Mouse (Mus musculus): ENCODE measurements around the gene Gsdma3. TPM values are rescaled to one million over a fixed set of nuclear protein-coding genes. Genes with fewer than 3 reads are reported as not detected.
"Not testable (repeated sequence)": the region's sequence is repeated elsewhere in the genome, so short reads cannot be mapped to it uniquely, and the experiment has no call there.

Gene Gsdma3
- polyA plus RNA-seq, 1 experiment: not detected

DNA sequence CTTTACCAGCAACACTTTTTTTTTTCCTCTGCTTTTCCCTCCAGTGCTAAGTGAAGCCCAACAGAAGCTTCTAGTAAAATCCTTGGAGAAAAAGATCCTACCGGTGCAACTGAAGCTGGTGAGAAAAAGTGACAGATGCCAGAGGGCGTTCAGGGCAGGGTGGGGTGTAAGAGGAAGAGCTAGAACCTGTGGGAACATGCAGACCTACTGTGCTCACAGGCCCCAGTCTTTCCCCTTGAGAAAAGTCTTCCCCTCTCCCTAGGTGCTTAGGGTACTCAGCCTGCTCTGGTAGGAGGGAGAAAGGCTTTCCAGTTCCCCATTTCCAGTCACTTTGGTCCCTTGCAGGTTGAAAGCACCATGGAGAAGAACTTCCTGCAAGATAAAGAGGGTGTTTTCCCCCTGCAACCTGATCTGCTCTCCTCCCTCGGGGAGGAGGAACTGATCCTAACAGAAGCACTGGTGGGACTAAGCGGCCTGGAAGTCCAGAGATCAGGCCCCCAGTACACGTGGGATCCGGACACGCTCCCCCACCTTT lies 49.7 kb downstream of the Gsdma3 start:
- no peaks in the 10 kb centered on the region for H3K36me3 ChIP-seq (ENCODE audit: control insufficient read depth, insufficient read depth)
- TF ChIP-seq MAX (IDR thresholded peaks at IDR 0.05) (no peak), CTCF (IDR thresholded peaks at IDR 0.05; ENCODE audit: control insufficient read depth, insufficient read depth, insufficient read length) (no peak), FOSL1 (IDR thresholded peaks at IDR 0.05; ENCODE audit: insufficient read depth, low read length, poor library complexity, severe bottlenecking) (no peak), MYOG (IDR thresholded peaks at IDR 0.05; ENCODE audit: control insufficient read depth, extremely low read depth, insufficient read length) (no peak), MYOD1 (IDR thresholded peaks at IDR 0.05; ENCODE audit: control insufficient read depth, insufficient read length, low read depth) (no peak), USF1 (IDR thresholded peaks at IDR 0.05; ENCODE audit: low read depth) (no peak), CEBPB (IDR thresholded peaks at IDR 0.05; ENCODE audit: low read depth) (no peak)
- no peak overlapping the region for H3ac ChIP-seq (ENCODE audit: control insufficient read depth, insufficient read length, low read depth)
- H3K27me3 ChIP-seq (ENCODE audit: control insufficient read depth, insufficient read depth, insufficient read length): peaks cover under 1% of the 10 kb centered on the region
- H3K79me2 ChIP-seq (ENCODE audit: control insufficient read depth, insufficient read depth): no peaks in the 10 kb centered on the region
- H3K4me3 ChIP-seq (ENCODE audit: insufficient read depth, poor library complexity, severe bottlenecking): no peak overlapping the region
- no peaks in the 10 kb centered on the region for H3K79me3 ChIP-seq (ENCODE audit: low read depth)

DNA sequence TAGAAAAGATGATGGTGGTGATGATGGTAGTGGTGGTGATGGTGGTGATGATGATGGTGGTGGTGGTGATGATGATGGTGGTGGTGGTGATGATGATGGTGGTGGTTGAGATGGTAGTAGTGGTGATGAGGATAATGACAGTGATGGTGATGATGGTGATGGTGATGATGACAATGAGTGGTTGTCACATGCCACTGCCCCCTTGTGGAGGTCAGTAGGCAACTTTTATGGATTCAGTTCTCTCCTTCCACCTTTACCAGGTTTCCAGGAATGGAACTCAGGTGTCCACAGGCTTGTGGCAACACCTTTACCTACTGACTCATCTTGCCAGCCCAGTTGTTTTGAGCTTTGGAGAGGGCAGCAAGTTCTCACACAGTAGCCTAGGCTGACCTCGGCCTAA lies 53.9 kb downstream of the Gsdma3 start:
- Histone ChIP-seq H3K36me3 (ENCODE audit: control insufficient read depth, insufficient read depth) (peaks cover 10% of the 10 kb centered on the region), H3K79me3 (ENCODE audit: low read depth) (peaks cover 25% of the 10 kb centered on the region), H3K4me3 (ENCODE audit: insufficient read depth, poor library complexity, severe bottlenecking) (no peak overlapping the region), H3K27me3 (ENCODE audit: control insufficient read depth, insufficient read depth, insufficient read length) (no peaks in the 10 kb centered on the region), H3K79me2 (ENCODE audit: control insufficient read depth, insufficient read depth) (peaks cover 27% of the 10 kb centered on the region), H3ac (ENCODE audit: control insufficient read depth, insufficient read length, low read depth) (no peak overlapping the region)
- TF ChIP-seq MYOG (IDR thresholded peaks at IDR 0.05; ENCODE audit: control insufficient read depth, extremely low read depth, insufficient read length) (no peak), MYOD1 (IDR thresholded peaks at IDR 0.05; ENCODE audit: control insufficient read depth, insufficient read length, low read depth) (no peak), MAX (IDR thresholded peaks at IDR 0.05) (no peak), CTCF (IDR thresholded peaks at IDR 0.05; ENCODE audit: control insufficient read depth, insufficient read depth, insufficient read length) (no peak), FOSL1 (IDR thresholded peaks at IDR 0.05; ENCODE audit: insufficient read depth, low read length, poor library complexity, severe bottlenecking) (no peak), USF1 (IDR thresholded peaks at IDR 0.05; ENCODE audit: low read depth) (no peak), CEBPB (IDR thresholded peaks at IDR 0.05; ENCODE audit: low read depth) (no peak)

DNA sequence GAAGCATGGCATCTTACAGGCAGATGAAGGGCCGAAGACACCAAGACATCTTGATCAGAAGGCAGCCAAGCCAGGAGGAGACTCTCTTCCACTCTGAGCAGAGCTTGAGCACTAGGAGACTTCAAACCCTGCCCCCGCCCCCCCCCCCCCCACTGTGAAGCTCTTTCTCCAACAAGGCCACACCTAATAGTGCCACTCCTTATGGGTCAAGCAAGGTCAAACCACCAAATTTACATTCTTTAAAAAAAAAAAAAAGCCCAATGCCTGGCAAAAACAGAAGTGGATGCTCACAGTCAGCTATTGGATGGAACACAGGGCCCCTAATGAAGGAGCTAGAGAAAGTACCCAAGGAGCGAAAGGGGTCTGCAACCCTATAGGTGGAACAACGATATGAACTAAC lies 54.4 kb downstream of the Gsdma3 start:
- not testable (repeated sequence) for H3K27me3 ChIP-seq (ENCODE audit: control insufficient read depth, insufficient read depth, insufficient read length); H3K4me3 ChIP-seq (ENCODE audit: insufficient read depth, poor library complexity, severe bottlenecking); H3ac ChIP-seq (ENCODE audit: control insufficient read depth, insufficient read length, low read depth)
- peaks cover 32% of the 10 kb centered on the region for H3K79me2 ChIP-seq (ENCODE audit: control insufficient read depth, insufficient read depth)
- H3K79me3 ChIP-seq (ENCODE audit: low read depth): peaks cover 31% of the 10 kb centered on the region
- H3K36me3 ChIP-seq (ENCODE audit: control insufficient read depth, insufficient read depth): peaks cover 15% of the 10 kb centered on the region

DNA sequence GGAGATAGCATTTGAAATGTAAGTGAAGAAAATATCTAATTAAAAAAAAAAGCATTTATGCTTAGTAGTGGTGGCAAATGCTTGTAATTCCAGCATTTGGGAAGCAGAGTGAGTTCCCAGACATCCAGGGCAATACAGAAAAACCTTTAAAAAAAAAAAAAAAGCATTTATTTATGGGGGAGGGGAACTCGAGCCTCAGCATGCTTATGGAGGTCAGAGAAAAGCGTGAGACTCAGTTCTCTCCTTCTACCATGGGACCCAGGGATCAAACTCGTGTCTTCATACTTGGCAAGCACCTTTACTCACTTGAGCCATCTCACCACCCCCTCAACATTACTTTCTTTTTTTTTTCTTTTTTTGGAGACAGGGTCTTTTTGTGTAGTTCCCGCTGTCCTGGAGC lies 55.0 kb downstream of the Gsdma3 start:
- Histone ChIP-seq H3K4me3 (ENCODE audit: insufficient read depth, poor library complexity, severe bottlenecking) (no peak overlapping the region), H3K27me3 (ENCODE audit: control insufficient read depth, insufficient read depth, insufficient read length) (no peaks in the 10 kb centered on the region), H3K36me3 (ENCODE audit: control insufficient read depth, insufficient read depth) (peaks cover 21% of the 10 kb centered on the region), H3ac (ENCODE audit: control insufficient read depth, insufficient read length, low read depth) (no peak overlapping the region), H3K79me2 (ENCODE audit: control insufficient read depth, insufficient read depth) (peaks cover 38% of the 10 kb centered on the region), H3K79me3 (ENCODE audit: low read depth) (peaks cover 35% of the 10 kb centered on the region)
- no peak for TF ChIP-seq CEBPB (IDR thresholded peaks at IDR 0.05; ENCODE audit: low read depth)
- TF ChIP-seq CTCF (IDR thresholded peaks at IDR 0.05; ENCODE audit: control insufficient read depth, insufficient read depth, insufficient read length): no peak
- TF ChIP-seq FOSL1 (IDR thresholded peaks at IDR 0.05; ENCODE audit: insufficient read depth, low read length, poor library complexity, severe bottlenecking): no peak
- TF ChIP-seq USF1 (IDR thresholded peaks at IDR 0.05; ENCODE audit: low read depth): no peak
- TF ChIP-seq MAX (IDR thresholded peaks at IDR 0.05): no peak
- no peak for TF ChIP-seq MYOD1 (IDR thresholded peaks at IDR 0.05; ENCODE audit: control insufficient read depth, insufficient read length, low read depth)
- TF ChIP-seq MYOG (IDR thresholded peaks at IDR 0.05; ENCODE audit: control insufficient read depth, extremely low read depth, insufficient read length): no peak

DNA sequence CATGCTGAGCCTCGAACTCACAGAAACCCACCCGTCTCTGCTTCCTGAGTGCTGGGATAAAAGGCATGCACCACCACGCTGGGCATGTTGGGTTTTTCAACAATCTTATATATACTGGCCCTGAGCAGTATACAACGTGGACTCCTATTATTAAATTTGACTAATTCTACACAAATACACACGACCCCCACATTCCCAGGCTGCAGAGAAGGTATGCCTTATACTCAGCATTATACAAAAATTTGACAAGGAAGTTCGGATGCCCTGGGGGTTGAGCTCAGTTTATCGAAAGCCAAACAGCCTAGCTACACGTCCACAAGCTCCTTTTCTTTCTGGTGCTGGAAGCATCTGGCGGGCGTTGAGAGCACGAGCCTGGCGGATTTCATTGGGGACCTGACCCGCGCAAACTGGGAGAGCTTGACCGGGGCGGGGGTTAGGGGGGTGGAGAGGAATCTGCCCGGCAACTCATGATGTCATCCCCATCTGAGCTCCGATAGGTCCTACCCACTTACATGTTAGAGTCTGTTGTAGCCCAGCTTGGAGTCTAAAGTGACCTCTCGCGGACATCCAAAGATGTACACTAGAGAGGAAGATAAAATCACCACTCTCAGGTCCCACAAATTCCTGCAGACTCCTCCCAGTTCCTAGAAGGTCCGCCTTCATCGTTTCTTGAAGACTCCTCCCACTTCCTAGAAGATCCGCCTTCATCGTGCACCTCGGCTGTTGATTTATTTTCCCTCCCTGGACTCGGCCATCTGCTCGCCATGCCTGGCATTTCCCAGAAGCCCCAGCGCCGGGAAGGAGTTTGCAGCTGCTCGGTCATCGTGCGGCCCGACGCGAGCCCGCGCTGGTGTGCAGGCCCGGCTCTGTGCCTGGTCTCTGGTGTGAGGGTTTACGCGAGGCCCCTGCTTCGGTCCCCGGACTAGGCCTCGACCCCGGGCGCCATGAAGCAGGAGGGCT lies 55.9 kb downstream of the Gsdma3 start, which contains the start of gene Psmd3:
Gene Psmd3, plus strand, starts transcription at position 769 of the 960 bp plus-strand sequence.
- TF ChIP-seq MYOG (IDR thresholded peaks at IDR 0.05; ENCODE audit: control insufficient read depth, extremely low read depth, insufficient read length): no peak
- TF ChIP-seq MAX (IDR thresholded peaks at IDR 0.05): peak; percentile 91
- TF ChIP-seq CTCF (IDR thresholded peaks at IDR 0.05; ENCODE audit: control insufficient read depth, insufficient read depth, insufficient read length): no peak
- no peak for TF ChIP-seq CEBPB (IDR thresholded peaks at IDR 0.05; ENCODE audit: low read depth)
- no peak for TF ChIP-seq USF1 (IDR thresholded peaks at IDR 0.05; ENCODE audit: low read depth)
- peak; percentile 49 for TF ChIP-seq MYOD1 (IDR thresholded peaks at IDR 0.05; ENCODE audit: control insufficient read depth, insufficient read length, low read depth)
- no peak for TF ChIP-seq FOSL1 (IDR thresholded peaks at IDR 0.05; ENCODE audit: insufficient read depth, low read length, poor library complexity, severe bottlenecking)
- Histone ChIP-seq H3ac (ENCODE audit: control insufficient read depth, insufficient read length, low read depth) (peak within 1 kb of the TSS; percentile 98), H3K79me2 (ENCODE audit: control insufficient read depth, insufficient read depth) (peaks cover 47% of the 10 kb centered on the region), H3K4me3 (ENCODE audit: insufficient read depth, poor library complexity, severe bottlenecking) (peak within 1 kb of the TSS; percentile 100), H3K79me3 (ENCODE audit: low read depth) (peaks cover 35% of the 10 kb centered on the region), H3K27me3 (ENCODE audit: control insufficient read depth, insufficient read depth, insufficient read length) (no peaks in the 10 kb centered on the region), H3K36me3 (ENCODE audit: control insufficient read depth, insufficient read depth) (peaks cover 30% of the 10 kb centered on the region)
